Mouse (Mus musculus): ENCODE data around the gene Smco1. TPM values are rescaled to one million over a fixed set of nuclear protein-coding genes. Genes with fewer than 3 reads are reported as not detected.

Smco1 gene
- polyA plus RNA-seq, 1 experiment, result not detected

- Histone ChIP-seq H3K36me3 (ENCODE audit: control insufficient read depth, insufficient read depth, low read length) (no peaks in the 10 kb centered on the region), H3K27me3 (ENCODE audit: control insufficient read depth, insufficient read depth, low read length) (no peaks in the 10 kb centered on the region), H3K4me3 (ENCODE audit: low read depth, low read length) (no peak overlapping the region), H3K27ac (ENCODE audit: insufficient read depth, low read depth, low read length) (no peak overlapping the region), H3K4me1 (ENCODE audit: control insufficient read depth, insufficient read depth, insufficient read length, low read length) (no peaks in the 10 kb centered on the region)
- TF ChIP-seq POLR2A (IDR thresholded peaks at IDR 0.05; ENCODE audit: low read depth, low read length), result no peak
- no peak for TF ChIP-seq CTCF (IDR thresholded peaks at IDR 0.05; ENCODE audit: extremely low read depth, insufficient read length, insufficient replicate concordance, low read depth, low read length)
- 54% methylated on average over 5 of the region's 5 CpGs for WGBS
Observed at GRCm38 (mm10) chr16:32312386-32312785, 41.1 kb downstream of the Smco1 start.

GRCm38 (mm10) chr16:32312859-32313258, 41.6 kb downstream of the Smco1 start:
- TF ChIP-seq CTCF (IDR thresholded peaks at IDR 0.05; ENCODE audit: extremely low read depth, insufficient read length, insufficient replicate concordance, low read depth, low read length) (no peak), POLR2A (IDR thresholded peaks at IDR 0.05; ENCODE audit: low read depth, low read length) (no peak)
- H3K27me3 ChIP-seq (ENCODE audit: control insufficient read depth, insufficient read depth, low read length), result no peaks in the 10 kb centered on the region
- no peaks in the 10 kb centered on the region for H3K4me1 ChIP-seq (ENCODE audit: control insufficient read depth, insufficient read depth, insufficient read length, low read length)
- H3K4me3 ChIP-seq (ENCODE audit: low read depth, low read length), result no peak overlapping the region
- H3K36me3 ChIP-seq (ENCODE audit: control insufficient read depth, insufficient read depth, low read length), result no peaks in the 10 kb centered on the region
- 81% methylated on average over 4 of the region's 4 CpGs for WGBS
- no peak overlapping the region for H3K27ac ChIP-seq (ENCODE audit: insufficient read depth, low read depth, low read length)

- Histone ChIP-seq H3K27me3 (ENCODE audit: control insufficient read depth, insufficient read depth, low read length) (no peaks in the 10 kb centered on the region), H3K4me1 (ENCODE audit: control insufficient read depth, insufficient read depth, insufficient read length, low read length) (no peaks in the 10 kb centered on the region), H3K36me3 (ENCODE audit: control insufficient read depth, insufficient read depth, low read length) (no peaks in the 10 kb centered on the region), H3K27ac (ENCODE audit: insufficient read depth, low read depth, low read length) (no peak overlapping the region), H3K4me3 (ENCODE audit: low read depth, low read length) (no peak overlapping the region)
- TF ChIP-seq CTCF (IDR thresholded peaks at IDR 0.05; ENCODE audit: extremely low read depth, insufficient read length, insufficient replicate concordance, low read depth, low read length) (no peak), POLR2A (IDR thresholded peaks at IDR 0.05; ENCODE audit: low read depth, low read length) (no peak)
- 77% methylated on average over 2 of the region's 2 CpGs for WGBS
Observed at GRCm38 (mm10) chr16:32316601-32317000, 45.3 kb downstream of the Smco1 start.

- Histone ChIP-seq H3K4me3 (ENCODE audit: low read depth, low read length) (no peak overlapping the region), H3K27me3 (ENCODE audit: control insufficient read depth, insufficient read depth, low read length) (no peaks in the 10 kb centered on the region), H3K4me1 (ENCODE audit: control insufficient read depth, insufficient read depth, insufficient read length, low read length) (no peaks in the 10 kb centered on the region), H3K36me3 (ENCODE audit: control insufficient read depth, insufficient read depth, low read length) (no peaks in the 10 kb centered on the region), H3K27ac (ENCODE audit: insufficient read depth, low read depth, low read length) (no peak overlapping the region)
- TF ChIP-seq CTCF (IDR thresholded peaks at IDR 0.05; ENCODE audit: extremely low read depth, insufficient read length, insufficient replicate concordance, low read depth, low read length), result no peak
- 27% methylated on average over 7 of the region's 7 CpGs for WGBS
Observed at GRCm38 (mm10) chr16:32323953-32324352, 52.7 kb downstream of the Smco1 start.

Other genes starting within 250 kb of the Smco1 start
- 7.4 and 16.1 TPM in 2 replicates for gene Pak2, start 192.1 kb upstream of the Smco1 start, polyA plus RNA-seq (2012; rRNA removed)
- gene Pigx, start 171.7 kb upstream of the Smco1 start, polyA plus RNA-seq (2012; rRNA removed), result 14.6 and 32.5 TPM in 2 replicates
- gene Cep19, start 171.7 kb upstream of the Smco1 start, polyA plus RNA-seq (2012; rRNA removed), result 5.6 and 10.2 TPM in 2 replicates
- gene Nrros, start 105.9 kb upstream of the Smco1 start, polyA plus RNA-seq (2012; rRNA removed), result 5.3 and 6.7 TPM in 2 replicates
- gene Bex6, start 91.6 kb upstream of the Smco1 start, polyA plus RNA-seq (2012; rRNA removed), result not detected in 2 replicates
- 1.5 and 2.4 TPM in 2 replicates for gene Fbxo45, start 24.3 kb upstream of the Smco1 start, polyA plus RNA-seq (2012; rRNA removed)
- gene Wdr53, start 24.2 kb upstream of the Smco1 start, polyA plus RNA-seq (2012; rRNA removed), result 0.53 and 1.5 TPM in 2 replicates
- 3.6 and 5.5 TPM in 2 replicates for gene Rnf168, start 6.0 kb downstream of the Smco1 start, polyA plus RNA-seq (2012; rRNA removed)
- 6.1 and 6.4 TPM in 2 replicates for gene Ubxn7, start 60.8 kb downstream of the Smco1 start, polyA plus RNA-seq (2012; rRNA removed)
- 0.17 and 0.35 TPM in 2 replicates for gene Tm4sf19, start 129.0 kb downstream of the Smco1 start, polyA plus RNA-seq (2012; rRNA removed)
- 1.3 and 1.4 TPM in 2 replicates for gene Tctex1d2, start 148.2 kb downstream of the Smco1 start, polyA plus RNA-seq (2012; rRNA removed)
- gene Pcyt1a, start 159.5 kb downstream of the Smco1 start, polyA plus RNA-seq (2012; rRNA removed), result 55.4 and 115 TPM in 2 replicates
- gene Slc51a, start 216.4 kb downstream of the Smco1 start, polyA plus RNA-seq (2012; rRNA removed), result 102 and 424 TPM in 2 replicates
- 0.18 and 0.42 TPM in 2 replicates for gene Zdhhc19, start 224.8 kb downstream of the Smco1 start, polyA plus RNA-seq (2012; rRNA removed)